Mouse (Mus musculus) E14TG2a.4 (cell line): ENCODE measurements around the gene Ripk3.

ENCODE experiments used
- CTCF ChIP-seq: conservative IDR thresholded peaks from 2 replicates; pipeline ENCODE4 v1.5.1; 2014; ENCODE audit warnings: low read length
- NANOG ChIP-seq: IDR thresholded peaks from 2 replicates; pipeline ENCODE4 v1.6.1; 2014; ENCODE audit warnings: borderline replicate concordance, low read length, mixed read lengths
- POU5F1 ChIP-seq: IDR thresholded peaks from 2 replicates; pipeline ENCODE4 v1.6.1; 2014; ENCODE audit warnings: low read length, borderline replicate concordance

DNA sequence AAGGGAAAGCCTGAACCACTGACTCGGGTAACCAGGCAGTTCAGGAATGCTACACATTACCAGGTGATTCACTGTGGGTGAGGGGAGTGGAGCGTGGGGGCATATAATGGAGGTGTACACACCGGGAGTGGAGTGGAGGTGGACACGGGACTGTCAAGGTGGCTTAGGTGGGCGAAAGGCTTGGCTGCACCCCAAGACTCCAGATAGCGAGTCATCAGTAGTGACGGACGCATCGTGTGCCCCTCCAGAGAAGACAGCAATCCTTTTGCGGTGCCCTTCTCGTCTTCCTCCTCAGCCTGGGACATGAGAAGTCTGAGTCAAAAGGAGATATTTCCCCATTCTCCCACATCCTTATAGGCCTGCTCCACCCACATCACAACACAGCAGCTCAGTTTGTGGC lies 10.9 kb downstream of the Ripk3 start:
- TF ChIP-seq CTCF (no peak), NANOG (no peak), POU5F1 (no peak)
